Comparison of ENCODE assay signal across 32 mouse cellular contexts in genomic region chr2:103618407-103618806, GRCm38 (mm10). TPM values are rescaled to one million over a fixed set of nuclear protein-coding genes. Genes with fewer than 3 reads are reported as not detected.
DNase-seq lines count a peak whose midpoint lies in the region; ATAC-seq lines count a peak whose summit lies in the region.
"Had no signal": no experiment of that assay in that cellular context is flagged by ENCODE, and none has a peak within 500 bp of the region (broad histone marks: within the 10 kb centered on the region; RNA-seq: fewer than 3 reads in every experiment).

No protein-coding gene starts in this region.

- H3K27me3 ChIP-seq in forebrain, embryonic 10.5 days (ENCODE audit: poor library complexity, severe bottlenecking) = no peaks in the 10 kb centered on the region
- no peaks in the 10 kb centered on the region for H3K27me3 ChIP-seq in forebrain, embryonic 11.5 days (ENCODE audit: control insufficient read depth, insufficient read depth, low read length)
- no peaks in the 10 kb centered on the region for H3K27me3 ChIP-seq in heart, embryonic 12.5 days (replicated peaks)
- no peaks in the 10 kb centered on the region for H3K27me3 ChIP-seq in hindbrain, embryonic 15.5 days
- H3K27me3 ChIP-seq in hindbrain, embryonic 14.5 days (ENCODE audit: control insufficient read depth, insufficient read depth, low read length) = no peaks in the 10 kb centered on the region
- H3K27me3 ChIP-seq: CH12.LX; embryonic facial prominence, embryonic 15.5 days; limb, embryonic 15.5 days had no signal

- no peak overlapping the region for H3K9ac ChIP-seq in forebrain, embryonic 11.5 days (ENCODE audit: low read length)
- H3K9ac ChIP-seq in heart, embryonic 12.5 days = no peak overlapping the region
- no peak overlapping the region for H3K9ac ChIP-seq in hindbrain, embryonic 15.5 days
- no peak overlapping the region for H3K9ac ChIP-seq in hindbrain, embryonic 14.5 days
- H3K9ac ChIP-seq: embryonic facial prominence, embryonic 15.5 days; limb, embryonic 15.5 days; liver, embryonic 13.5 days had no signal

- peaks cover 48% of the 10 kb centered on the region for H3K4me1 ChIP-seq in forebrain, embryonic 10.5 days
- H3K4me1 ChIP-seq in forebrain, embryonic 11.5 days (replicated peaks; ENCODE audit: control insufficient read depth, insufficient read depth, low read length) = peaks cover 5% of the 10 kb centered on the region; the same call in 1 of the 2 replicates
- H3K4me1 ChIP-seq in heart, embryonic 12.5 days (replicated peaks) = peaks cover 64% of the 10 kb centered on the region
- H3K4me1 ChIP-seq in hindbrain, embryonic 15.5 days (replicated peaks) = no peaks in the 10 kb centered on the region
- peaks cover 7% of the 10 kb centered on the region; the same call in 1 of the 2 replicates for H3K4me1 ChIP-seq in hindbrain, embryonic 14.5 days (replicated peaks; ENCODE audit: control insufficient read depth, insufficient read depth, low read length)
- H3K4me1 ChIP-seq: embryonic facial prominence, embryonic 15.5 days; liver, embryonic 13.5 days; megakaryocyte, embryonic 14.5 days had no signal

- no peak overlapping the region for H3K4me3 ChIP-seq in forebrain, embryonic 10.5 days
- H3K4me3 ChIP-seq in forebrain, embryonic 11.5 days (ENCODE audit: low read depth, low read length) = no peak overlapping the region
- no peak overlapping the region for H3K4me3 ChIP-seq in heart, embryonic 12.5 days
- H3K4me3 ChIP-seq in hindbrain, embryonic 15.5 days = no peak overlapping the region
- no peak overlapping the region for H3K4me3 ChIP-seq in hindbrain, embryonic 14.5 days (replicated peaks; ENCODE audit: low read length)
- H3K4me3 ChIP-seq: embryonic facial prominence, embryonic 10.5 days; embryonic facial prominence, embryonic 15.5 days; limb, embryonic 10.5 days; limb, embryonic 15.5 days; liver, embryonic 13.5 days; megakaryocyte, embryonic 14.5 days had no signal

- no peak overlapping the region for H3K4me2 ChIP-seq in forebrain, embryonic 11.5 days (ENCODE audit: low read depth, low read length, severe bottlenecking)
- H3K4me2 ChIP-seq in heart, embryonic 12.5 days = no peak overlapping the region
- H3K4me2 ChIP-seq in hindbrain, embryonic 15.5 days = no peak overlapping the region
- no peak overlapping the region for H3K4me2 ChIP-seq in hindbrain, embryonic 14.5 days (replicated peaks)
- H3K4me2 ChIP-seq: embryonic facial prominence, embryonic 15.5 days; limb, embryonic 15.5 days; liver, embryonic 13.5 days had no signal

- intact Hi-C loops in heart, postnatal 10 days (cut with DNase I) = no loop called here

- H3K36me3 ChIP-seq in forebrain, embryonic 10.5 days (replicated peaks) = no peaks in the 10 kb centered on the region
- no peaks in the 10 kb centered on the region for H3K36me3 ChIP-seq in forebrain, embryonic 11.5 days (ENCODE audit: control insufficient read depth, insufficient read depth, low read length)
- H3K36me3 ChIP-seq in heart, embryonic 12.5 days = no peaks in the 10 kb centered on the region
- no peaks in the 10 kb centered on the region for H3K36me3 ChIP-seq in hindbrain, embryonic 15.5 days
- H3K36me3 ChIP-seq in hindbrain, embryonic 14.5 days (replicated peaks; ENCODE audit: control insufficient read depth, insufficient read depth) = no peaks in the 10 kb centered on the region
- H3K36me3 ChIP-seq: embryonic facial prominence, embryonic 10.5 days; embryonic facial prominence, embryonic 15.5 days; limb, embryonic 10.5 days; limb, embryonic 15.5 days; liver, embryonic 13.5 days had no signal

- no peak for ATAC-seq in forebrain, embryonic 11.5 days (replicated peaks; ENCODE audit: low FRiP score)
- ATAC-seq in heart, embryonic 12.5 days (ENCODE audit: insufficient number of reproducible peaks, low FRiP score) = no peak
- ATAC-seq in hindbrain, embryonic 15.5 days (ENCODE audit: low FRiP score, low read depth) = no peak
- ATAC-seq in hindbrain, embryonic 14.5 days (ENCODE audit: low FRiP score) = no peak; the same call in 1 of the 2 replicates
- ATAC-seq: activated CD4-positive, CD25-positive, alpha-beta regulatory T cell, adult 4 months; inflammation-experienced regulatory T-cells, adult 6 months; lung, postnatal 0 days had no signal

- H3K9me3 ChIP-seq in forebrain, embryonic 10.5 days = no peaks in the 10 kb centered on the region
- no peaks in the 10 kb centered on the region for H3K9me3 ChIP-seq in forebrain, embryonic 11.5 days (ENCODE audit: control insufficient read depth, low read length)
- H3K9me3 ChIP-seq in heart, embryonic 12.5 days (replicated peaks) = no peaks in the 10 kb centered on the region
- no peaks in the 10 kb centered on the region for H3K9me3 ChIP-seq in hindbrain, embryonic 15.5 days
- no peaks in the 10 kb centered on the region for H3K9me3 ChIP-seq in hindbrain, embryonic 14.5 days (ENCODE audit: control insufficient read depth, low read length)
- H3K9me3 ChIP-seq: embryonic facial prominence, embryonic 10.5 days; embryonic facial prominence, embryonic 15.5 days; limb, embryonic 10.5 days; limb, embryonic 15.5 days; liver, embryonic 13.5 days; megakaryocyte, embryonic 14.5 days had no signal

- peak overlapping the region; percentile 3; the same call in 1 of the 2 replicates for H3K27ac ChIP-seq in forebrain, embryonic 10.5 days
- no peak overlapping the region for H3K27ac ChIP-seq in forebrain, embryonic 11.5 days (ENCODE audit: low read depth, low read length)
- H3K27ac ChIP-seq in heart, embryonic 12.5 days (ENCODE audit: poor library complexity, severe bottlenecking) = 0 out of 2 replicates have a peak overlapping the region, but pooled peaks have one; percentile 23
- H3K27ac ChIP-seq in hindbrain, embryonic 15.5 days (replicated peaks) = peak overlapping the region; percentile 1; the same call in 1 of the 2 replicates
- H3K27ac ChIP-seq in hindbrain, embryonic 14.5 days = no peak overlapping the region
- H3K27ac ChIP-seq: embryonic facial prominence, embryonic 10.5 days; embryonic facial prominence, embryonic 15.5 days; limb, embryonic 10.5 days; limb, embryonic 15.5 days; liver, embryonic 13.5 days had no signal

- no peak for DNase-seq in forebrain, embryonic 10.5 days (ENCODE audit: extremely low spot score, low spot score)
- DNase-seq in forebrain, embryonic 11.5 days (ENCODE audit: low spot score) = no peak
- no peak for DNase-seq in heart, postnatal 10 days
- DNase-seq in hindbrain, embryonic 14.5 days (ENCODE audit: low spot score) = no peak
- DNase-seq in retina, postnatal 1 day = peak; percentile 36
- DNase-seq in retina, embryonic 14.5 days (ENCODE audit: low spot score) = no peak
- DNase-seq: adrenal gland, adult 2 months; adrenal gland, postnatal 36 days; cerebellum, adult 2 months; cerebellum, postnatal 25 days; gastrocnemius, postnatal 25 days; heart, postnatal 14 days; kidney, adult 11 months; kidney, postnatal 14 days; layer of hippocampus, adult 9-11 months; liver, embryonic 13.5 days; lung, adult 18-20 months; lung, postnatal 4 days; midbrain, embryonic 14.5 days; thymus, adult 2 months; thymus, postnatal 36 days had no signal

RNA-seq across cellular contexts. Expression of gene Abtb2, which starts 52.3 kb away (rescaled TPM):
- polyA plus RNA-seq in forebrain, embryonic 10.5 days (2016; fragmentation: Nextera tagmentation; extraction: Ambion mirVana) = 11.5 and 12.9 TPM in 2 replicates
- 14.1 and 15.9 TPM in 2 replicates for polyA plus RNA-seq in forebrain, embryonic 11.5 days (2014; fragmentation: Nextera tagmentation; extraction: Ambion mirVana)
- polyA plus RNA-seq in heart, embryonic 12.5 days (2016; fragmentation: Nextera tagmentation; extraction: Ambion mirVana) = 28.0 and 29.5 TPM in 2 replicates
- total RNA-seq in heart, postnatal 10 days (2021) = 10 to 100 TPM; 21.1 to 27.6 TPM
- polyA plus RNA-seq in hindbrain, embryonic 15.5 days (2015; fragmentation: Nextera tagmentation; extraction: Ambion mirVana) = 12.5 and 13.2 TPM in 2 replicates
- 10.5 and 11.9 TPM in 2 replicates for polyA plus RNA-seq in hindbrain, embryonic 14.5 days (2014; fragmentation: Nextera tagmentation; extraction: Ambion mirVana)

Comparison
In these comparisons a context has a peak if more than half of its experiments do, and no peak if none do; other contexts are left out.
1. H3K27ac ChIP-seq: peak in forebrain, embryonic 10.5 days (single experiment), heart, embryonic 12.5 days (single experiment) and hindbrain, embryonic 15.5 days (single experiment); none in forebrain, embryonic 11.5 days (single experiment) and hindbrain, embryonic 14.5 days (single experiment).